Mouse (Mus musculus): ENCODE data around the gene Gprc6a.

Gene Gprc6a

GRCm38 (mm10) chr10:51631411-51632136 lies at the start of gene Gprc6a:
TSS of gene Gprc6a (minus strand) at chr10:51631461.
- DNase-seq (ENCODE audit: low spot score in 2 of 2) = no peak

DNA sequence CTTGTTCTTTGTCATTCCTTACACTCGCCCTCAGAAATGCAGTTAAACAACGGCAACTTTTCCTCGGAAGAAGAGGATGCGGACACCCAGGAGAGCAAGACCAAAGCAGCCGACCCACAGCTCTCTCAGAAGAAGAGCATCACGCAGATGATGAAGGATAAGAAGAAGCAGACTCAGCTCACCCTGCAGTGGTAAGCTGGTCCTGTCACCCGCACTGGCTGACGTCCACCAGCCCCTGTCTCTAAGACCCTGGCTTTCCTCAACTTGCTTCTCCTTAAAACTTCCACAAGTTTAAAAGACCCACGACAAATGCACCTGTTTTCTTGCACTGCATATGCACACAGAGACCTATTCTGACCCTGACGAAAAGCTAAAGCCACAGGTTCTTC lies 47.0 kb upstream of the Gprc6a start:
- DNase-seq (ENCODE audit: low spot score in 2 of 2) = no peak

- DNase-seq (ENCODE audit: low spot score in 2 of 2) = peak in 1 of 2 experiments; percentile 15
Measured at GRCm38 (mm10) chr10:51677548-51678250, 46.4 kb upstream of the Gprc6a start, which contains the start of gene Rfx6. TSS of gene Rfx6 (plus strand) at chr10:51677756.

DNA sequence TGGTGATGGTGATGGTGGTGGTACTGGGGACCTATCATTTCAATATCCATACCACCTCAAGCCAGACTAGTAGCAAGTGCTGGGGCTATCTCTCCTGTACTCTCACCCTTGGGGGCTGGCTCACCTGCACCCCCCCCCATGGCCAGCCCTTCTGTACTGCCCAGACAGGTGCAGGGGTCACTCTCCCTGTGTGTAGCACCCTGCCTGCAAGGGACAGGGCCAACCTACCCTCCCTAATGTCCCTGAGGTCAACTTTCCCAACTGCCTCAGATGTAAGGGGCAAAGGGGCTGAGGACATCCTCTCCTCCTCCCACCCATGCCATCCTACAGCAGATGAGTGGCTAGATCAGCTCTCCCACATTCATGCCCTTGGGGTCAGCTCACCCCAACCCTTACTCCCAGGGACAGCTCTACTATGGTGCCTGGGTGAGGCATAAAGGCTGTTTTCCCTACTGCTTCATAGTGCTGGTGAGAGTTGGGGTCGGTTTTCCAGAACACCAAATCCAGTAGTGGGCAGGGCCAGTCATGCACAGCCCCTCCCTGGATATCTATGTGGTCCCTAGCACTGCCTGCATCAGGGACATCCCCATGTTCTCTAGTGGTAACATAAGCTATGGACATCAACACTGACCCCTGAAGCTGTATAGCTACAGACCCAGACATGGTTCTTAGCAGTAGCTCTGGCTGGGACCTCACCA lies 41.0 kb upstream of the Gprc6a start:
- no peak for DNase-seq (ENCODE audit: low spot score in 2 of 2)

DNA sequence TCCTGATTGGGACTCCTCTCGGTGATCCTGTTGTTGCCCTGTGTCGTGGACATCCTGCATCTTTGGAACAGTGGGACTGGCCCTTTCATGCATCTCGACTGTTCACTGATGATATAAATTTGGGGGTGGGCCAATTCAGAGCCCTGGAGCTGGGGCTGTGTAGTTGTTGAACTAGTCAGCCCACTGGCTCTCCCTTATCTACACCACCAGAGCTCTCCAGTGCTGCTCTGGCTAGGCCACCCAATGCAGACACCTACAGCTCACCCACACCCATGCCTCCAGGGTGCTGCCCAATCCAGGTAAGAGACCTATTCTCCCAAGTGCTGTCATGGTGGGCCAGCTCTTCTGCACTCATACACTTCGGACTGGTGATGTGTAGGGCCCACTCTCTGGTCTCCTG lies 40.3 kb upstream of the Gprc6a start:
- no peak for DNase-seq (ENCODE audit: low spot score in 2 of 2)

DNA sequence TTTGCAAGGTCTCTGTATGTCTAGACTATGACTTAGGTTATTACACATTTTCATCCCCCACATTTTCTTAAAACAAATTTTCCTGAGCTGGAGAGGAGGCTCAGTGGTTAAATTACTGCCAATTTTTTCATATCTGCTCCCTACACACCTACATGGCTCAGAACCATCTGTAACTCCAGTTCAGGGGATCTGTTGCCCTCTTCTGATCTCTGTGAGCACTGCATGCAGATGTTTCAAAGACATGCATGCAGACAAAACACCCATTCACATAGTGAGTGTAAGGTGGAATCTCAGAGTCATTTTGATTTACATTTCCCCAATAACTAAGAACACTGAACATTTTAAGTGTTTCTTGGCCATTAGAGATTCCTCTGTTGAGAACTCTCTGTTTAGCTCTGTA lies 38.1 kb upstream of the Gprc6a start:
- DNase-seq (ENCODE audit: low spot score in 2 of 2) = no peak

- DNase-seq (ENCODE audit: low spot score in 2 of 2) = no peak
Measured at GRCm38 (mm10) chr10:51657324-51657723, 26.1 kb upstream of the Gprc6a start.

DNA sequence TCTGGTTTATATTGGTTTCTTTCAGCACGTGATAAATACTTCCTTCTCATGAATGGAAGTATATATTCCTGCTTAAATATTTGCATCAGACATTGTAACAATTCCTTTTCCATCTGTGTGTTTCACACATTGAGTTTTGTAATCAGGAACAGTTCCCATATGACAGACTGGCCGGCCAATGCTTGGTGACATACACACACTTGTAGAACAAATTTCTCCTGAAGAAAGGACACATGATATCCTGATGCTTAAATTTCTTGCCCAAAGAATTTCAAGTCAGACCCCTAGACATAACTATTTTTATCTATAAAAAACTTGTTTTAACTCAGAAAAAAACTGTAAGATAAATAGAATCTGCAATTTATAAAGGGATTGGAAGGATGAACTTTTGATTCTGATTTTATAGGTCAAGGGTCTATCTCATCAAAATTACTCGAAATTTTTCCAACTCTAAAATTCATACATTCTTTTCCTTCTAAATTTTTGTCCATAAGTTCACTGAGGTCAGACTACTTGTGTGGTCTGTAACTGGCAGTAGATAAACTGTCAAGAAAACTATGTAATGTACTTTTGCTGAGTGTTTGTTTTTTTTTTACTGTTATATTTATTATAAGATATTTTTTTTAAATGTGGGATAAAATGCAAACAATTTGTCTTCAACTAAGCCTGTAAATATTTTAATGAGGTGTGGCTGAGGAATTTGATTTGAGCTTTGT lies 18.4 kb upstream of the Gprc6a start:
- DNase-seq (ENCODE audit: low spot score in 2 of 2) = no peak

GRCm38 (mm10) chr10:51621193-51621592 lies 10.1 kb downstream of the Gprc6a start:
- no peak for DNase-seq (ENCODE audit: low spot score in 2 of 2)

GRCm38 (mm10) chr10:51620126-51620525 lies 11.1 kb downstream of the Gprc6a start:
- DNase-seq (ENCODE audit: low spot score in 2 of 2) = no peak

- DNase-seq (ENCODE audit: low spot score in 2 of 2) = no peak
Measured at GRCm38 (mm10) chr10:51618538-51618937, 12.7 kb downstream of the Gprc6a start.

- DNase-seq (ENCODE audit: low spot score in 2 of 2) = no peak
Measured at GRCm38 (mm10) chr10:51614826-51615590, 16.3 kb downstream of the Gprc6a start.

GRCm38 (mm10) chr10:51613421-51613820 lies 17.8 kb downstream of the Gprc6a start:
- DNase-seq (ENCODE audit: low spot score in 2 of 2) = no peak

- no peak for DNase-seq (ENCODE audit: low spot score in 2 of 2)
Measured at GRCm38 (mm10) chr10:51611969-51612682, 19.1 kb downstream of the Gprc6a start.

GRCm38 (mm10) chr10:51609741-51610425 lies 21.4 kb downstream of the Gprc6a start:
- DNase-seq (ENCODE audit: low spot score in 2 of 2) = no peak

GRCm38 (mm10) chr10:51596928-51597635 lies 34.2 kb downstream of the Gprc6a start:
- DNase-seq (ENCODE audit: low spot score in 2 of 2) = no peak

DNA sequence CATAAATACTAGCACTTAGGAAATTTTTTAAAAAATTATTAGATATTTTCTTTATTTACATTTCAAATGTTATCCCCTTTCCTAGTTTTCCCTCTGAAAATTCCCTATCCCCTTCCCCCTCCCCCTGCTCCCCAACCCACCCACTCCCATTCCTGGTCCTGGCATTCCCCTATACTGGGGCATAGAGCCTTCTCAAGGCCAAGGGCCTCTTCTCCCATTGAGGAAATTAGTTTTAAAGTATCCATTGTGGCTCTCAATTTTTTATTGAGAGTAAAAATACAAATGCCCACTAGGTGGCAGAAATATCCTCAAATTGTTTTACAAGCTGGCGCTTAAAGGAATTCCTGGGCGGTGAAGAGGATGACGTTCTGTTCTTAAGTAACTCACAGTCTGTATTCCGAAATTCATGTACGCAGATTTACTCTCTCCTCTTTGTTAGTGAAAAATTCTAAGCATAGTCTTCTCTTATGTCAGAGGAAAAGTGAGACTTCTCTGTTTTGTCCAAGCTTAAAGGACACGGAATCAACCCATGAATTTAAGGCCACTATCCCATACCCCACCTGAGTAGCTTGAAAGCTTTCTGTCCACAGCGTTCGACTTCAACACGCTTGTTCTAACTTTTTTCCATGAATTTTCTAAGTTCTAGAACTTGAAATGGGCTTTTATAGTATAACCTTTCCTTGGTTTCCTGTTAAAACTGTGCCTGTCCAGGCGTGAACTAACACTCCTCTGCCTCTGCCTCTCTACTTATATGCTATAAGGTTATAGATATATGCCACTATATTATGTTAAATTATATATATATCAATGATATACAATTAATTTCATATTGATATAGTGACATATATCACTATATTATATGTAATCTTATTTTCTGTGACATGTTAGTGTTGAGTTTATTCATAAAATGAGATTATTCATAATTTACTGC lies 36.0 kb downstream of the Gprc6a start:
- DNase-seq (ENCODE audit: low spot score in 2 of 2) = peak in 1 of 2 experiments; percentile 10

- no peak for DNase-seq (ENCODE audit: low spot score in 2 of 2)
Measured at GRCm38 (mm10) chr10:51591574-51591973, 39.7 kb downstream of the Gprc6a start.
